In genomic region chr2:32845572-32846100, GRCm38 (mm10) we compare ENCODE assay signal across 7 mouse cellular contexts. TPM values are rescaled to one million over a fixed set of nuclear protein-coding genes. Genes with fewer than 3 reads are reported as not detected.
A peak's percentile ranks its signal among the peaks of the same experiment; 100 is the strongest.
DNase-seq lines count a peak whose midpoint lies in the region; ATAC-seq lines count a peak whose summit lies in the region.

No protein-coding gene starts in this region.

- H3K9me3 ChIP-seq in neural tube, embryonic 11.5 days (ENCODE audit: control insufficient read depth, low read length), result no peaks in the 10 kb centered on the region
- no peaks in the 10 kb centered on the region for H3K9me3 ChIP-seq in forebrain, embryonic 11.5 days (ENCODE audit: control insufficient read depth, low read length)
- H3K9me3 ChIP-seq in liver, embryonic 11.5 days (ENCODE audit: control insufficient read depth, low read length), result no peaks in the 10 kb centered on the region

- no peaks in the 10 kb centered on the region for H3K36me3 ChIP-seq in neural tube, embryonic 11.5 days (ENCODE audit: control insufficient read depth, insufficient read depth, low read length)
- H3K36me3 ChIP-seq in forebrain, embryonic 11.5 days (ENCODE audit: control insufficient read depth, insufficient read depth, low read length), result no peaks in the 10 kb centered on the region
- no peaks in the 10 kb centered on the region for H3K36me3 ChIP-seq in liver, embryonic 11.5 days (ENCODE audit: control insufficient read depth, insufficient read depth, low read length)

- H3K4me2 ChIP-seq in neural tube, embryonic 11.5 days (ENCODE audit: low read depth), result peak overlapping the region; percentile 93
- peak overlapping the region; percentile 98 for H3K4me2 ChIP-seq in forebrain, embryonic 11.5 days (ENCODE audit: low read depth, low read length, severe bottlenecking)
- H3K4me2 ChIP-seq in liver, embryonic 11.5 days, result peak overlapping the region; percentile 96

- peak overlapping the region; percentile 68 for H3K4me3 ChIP-seq in neural tube, embryonic 11.5 days (ENCODE audit: low read depth, low read length)
- H3K4me3 ChIP-seq in forebrain, embryonic 11.5 days (ENCODE audit: low read depth, low read length), result peak overlapping the region; percentile 73
- peak overlapping the region; percentile 81 for H3K4me3 ChIP-seq in liver, embryonic 11.5 days (ENCODE audit: low read depth, low read length)

- H3K27ac ChIP-seq in neural tube, embryonic 11.5 days (ENCODE audit: low read depth, low read length), result peak overlapping the region; percentile 78; the same call in 1 of the 2 replicates
- H3K27ac ChIP-seq in forebrain, embryonic 11.5 days (ENCODE audit: low read depth, low read length), result no peak overlapping the region
- no peak overlapping the region for H3K27ac ChIP-seq in liver, embryonic 11.5 days (ENCODE audit: low read depth, low read length)

- DNase-seq in neural tube, embryonic 11.5 days (ENCODE audit: low spot score), result no peak
- DNase-seq in neural tube, embryonic 10.5 days (ENCODE audit: extremely low spot score, low spot score), result no peak
- no peak for DNase-seq in forebrain, embryonic 11.5 days (ENCODE audit: low spot score)
- no peak for DNase-seq in liver, embryonic 11.5 days (ENCODE audit: low spot score)
- DNase-seq in frontal cortex, postnatal 14 days (ENCODE audit: low spot score in 2 of 2), result no peak
- no peak for DNase-seq in layer of hippocampus, adult 11-12 months (ENCODE audit: low spot score)
- no peak for DNase-seq in spleen, adult 18-20 months

- H3K4me1 ChIP-seq in neural tube, embryonic 11.5 days (ENCODE audit: control insufficient read depth, insufficient read depth, low read length), result peaks cover 3% of the 10 kb centered on the region; the same call in 1 of the 2 replicates
- no peaks in the 10 kb centered on the region; the same call in 1 of the 2 replicates for H3K4me1 ChIP-seq in forebrain, embryonic 11.5 days (replicated peaks; ENCODE audit: control insufficient read depth, insufficient read depth, low read length)
- no peaks in the 10 kb centered on the region; the same call in none of the 2 replicates for H3K4me1 ChIP-seq in liver, embryonic 11.5 days (replicated peaks; ENCODE audit: control insufficient read depth, insufficient read depth, low read length)

- H3K9ac ChIP-seq in neural tube, embryonic 11.5 days (ENCODE audit: low read length), result peak overlapping the region; percentile 65
- peak overlapping the region; percentile 73 for H3K9ac ChIP-seq in forebrain, embryonic 11.5 days (ENCODE audit: low read length)
- peak overlapping the region; percentile 62 for H3K9ac ChIP-seq in liver, embryonic 11.5 days (ENCODE audit: low read depth, low read length)

- WGBS in neural tube, embryonic 11.5 days, result 6% methylated on average over 12 of the region's 12 CpGs
- 7% methylated on average over 12 of the region's 12 CpGs for WGBS in forebrain, embryonic 11.5 days
- 6% methylated on average over 12 of the region's 12 CpGs for WGBS in liver, embryonic 11.5 days

- no peaks in the 10 kb centered on the region for H3K27me3 ChIP-seq in neural tube, embryonic 11.5 days (ENCODE audit: control insufficient read depth, insufficient read depth, low read length)
- no peaks in the 10 kb centered on the region; the same call in 1 of the 2 replicates for H3K27me3 ChIP-seq in forebrain, embryonic 11.5 days (ENCODE audit: control insufficient read depth, insufficient read depth, low read length)
- 0 out of 2 replicates have a peak, but pooled peaks cover 3% of the 10 kb centered on the region for H3K27me3 ChIP-seq in liver, embryonic 11.5 days (replicated peaks; ENCODE audit: control insufficient read depth, insufficient read depth, low read length)

- no peak for ATAC-seq in neural tube, embryonic 11.5 days (ENCODE audit: insufficient read depth, low FRiP score, low TSS enrichment)
- no peak for ATAC-seq in forebrain, embryonic 11.5 days (replicated peaks; ENCODE audit: low FRiP score)
- ATAC-seq in liver, embryonic 11.5 days (replicated peaks; ENCODE audit: low FRiP score), result no peak

RNA-seq across cellular contexts. Expression of gene Stxbp1, which starts 1.4 kb away (rescaled TPM):
- polyA plus RNA-seq in neural tube, embryonic 11.5 days (2014; fragmentation: Nextera tagmentation; extraction: Ambion mirVana), result 74.0 and 89.9 TPM in 2 replicates
- 44.0 and 44.6 TPM in 2 replicates for polyA plus RNA-seq in forebrain, embryonic 11.5 days (2014; fragmentation: Nextera tagmentation; extraction: Ambion mirVana)
- 11.8 and 12.0 TPM in 2 replicates for polyA plus RNA-seq in liver, embryonic 11.5 days (2014; fragmentation: Nextera tagmentation; extraction: Ambion mirVana)

RNA-seq across cellular contexts. Expression of gene Fam129b, which starts 30.3 kb away (rescaled TPM):
- 17.0 and 17.2 TPM in 2 replicates for polyA plus RNA-seq in neural tube, embryonic 11.5 days (2014; fragmentation: Nextera tagmentation; extraction: Ambion mirVana)
- 13.8 and 15.4 TPM in 2 replicates for polyA plus RNA-seq in forebrain, embryonic 11.5 days (2014; fragmentation: Nextera tagmentation; extraction: Ambion mirVana)
- 11.1 and 11.9 TPM in 2 replicates for polyA plus RNA-seq in liver, embryonic 11.5 days (2014; fragmentation: Nextera tagmentation; extraction: Ambion mirVana)
